Mouse (Mus musculus) hindbrain, embryonic 12.5 days (tissue): Measurements from ENCODE around the gene Fam240a. TPM values are rescaled to one million over a fixed set of nuclear protein-coding genes. Genes with fewer than 3 reads are reported as not detected.

Experiments used
- ATAC-seq: fragments of 200-750 bp; cut with Nextera tagmentation; 2 replicates; pipeline ENCODE4 v1.8.0; 2017; ENCODE audit warnings: moderate TSS enrichment; ENCODE audit not compliant: low FRiP score
- H3K27ac ChIP-seq: fragments of 300-500 bp; sonication (generic); 2 replicates; pipeline ENCODE4 v1.5.1; 2016; ENCODE audit warnings: mild to moderate bottlenecking
- H3K27me3 ChIP-seq: fragments of 300-500 bp; sonication (generic); 2 replicates; pipeline ENCODE4 v1.6.1; 2016; ENCODE audit warnings: mild to moderate bottlenecking
- H3K36me3 ChIP-seq: fragments of 300-500 bp; sonication (generic); 2 replicates; pipeline ENCODE4 v1.6.1; 2016; ENCODE audit warnings: mild to moderate bottlenecking
- H3K4me1 ChIP-seq: fragments of 300-500 bp; sonication (generic); 2 replicates; pipeline ENCODE4 v1.6.1; 2016
- H3K4me2 ChIP-seq: fragments of 300-500 bp; sonication (generic); replicated peaks from 2 replicates; pipeline ENCODE4 v1.6.1; 2016; ENCODE audit warnings: mild to moderate bottlenecking
- H3K4me3 ChIP-seq: fragments of 300-500 bp; sonication (generic); 2 replicates; pipeline ENCODE4 v1.5.1; 2016; ENCODE audit warnings: mild to moderate bottlenecking
- H3K9ac ChIP-seq: fragments of 300-500 bp; sonication (generic); 2 replicates; pipeline ENCODE4 v1.6.1; 2016; ENCODE audit warnings: mild to moderate bottlenecking, moderate library complexity
- H3K9me3 ChIP-seq: fragments of 300-500 bp; sonication (generic); replicated peaks from 2 replicates; pipeline ENCODE4 v1.6.1; 2016; ENCODE audit warnings: mild to moderate bottlenecking
- WGBS: fragments of 180-500 bp; shearing (Covaris S2); methylation state at CpG from one replicate; pipeline ENCODE4 v1.1.7; 2016; 5-methylcytosine and 5-hydroxymethylcytosine counted together
- polyA plus RNA-seq: library from polyadenylated mRNA; unstranded; fragments of >200 nt; fragmentation: Nextera tagmentation; extraction: Ambion mirVana; gene quantifications from 2 replicates; pipeline ENCODE4 v1.2.1, GENCODE M21; 2016

The Fam240a gene
- polyA plus RNA-seq, 1 experiment from 2014 or later, result not detected

- H3K27me3 ChIP-seq, result peaks cover 39% of the 10 kb centered on the region
- H3K4me1 ChIP-seq, result 0 out of 2 replicates have a peak, but pooled peaks cover 2% of the 10 kb centered on the region
- no peaks in the 10 kb centered on the region; the same call in 1 of the 2 replicates for H3K9me3 ChIP-seq
- peak overlapping the region; percentile 95 for H3K4me2 ChIP-seq
- peak overlapping the region; percentile 50 for H3K4me3 ChIP-seq
- 50% methylated on average over 5 of the region's 5 CpGs for WGBS
- no peak for ATAC-seq
- H3K27ac ChIP-seq, result no peak overlapping the region
- H3K36me3 ChIP-seq, result no peaks in the 10 kb centered on the region
- H3K9ac ChIP-seq, result peak overlapping the region; percentile 46; the same call in 1 of the 2 replicates
These were observed 36.4 kb upstream of the Fam240a start for GRCm38 (mm10) chr9:110952931-110953549.

- H3K9ac ChIP-seq, result no peak overlapping the region
- H3K27ac ChIP-seq, result no peak overlapping the region
- H3K4me2 ChIP-seq, result no peak overlapping the region
- 61% methylated on average over 6 of the region's 6 CpGs for WGBS
- peaks cover 45% of the 10 kb centered on the region for H3K27me3 ChIP-seq
- no peaks in the 10 kb centered on the region; the same call in 1 of the 2 replicates for H3K9me3 ChIP-seq
- peaks cover 3% of the 10 kb centered on the region; the same call in 1 of the 2 replicates for H3K4me1 ChIP-seq
- H3K36me3 ChIP-seq, result no peaks in the 10 kb centered on the region
- ATAC-seq, result no peak
- H3K4me3 ChIP-seq, result no peak overlapping the region
These were observed 35.7 kb upstream of the Fam240a start for GRCm38 (mm10) chr9:110952398-110952797.

GRCm38 (mm10) chr9:110951866-110952265 is 35.2 kb upstream of the Fam240a start:
- Histone ChIP-seq H3K4me3 (no peak overlapping the region), H3K4me2 (no peak overlapping the region), H3K36me3 (no peaks in the 10 kb centered on the region), H3K9me3 (no peaks in the 10 kb centered on the region; the same call in 1 of the 2 replicates), H3K27me3 (peaks cover 51% of the 10 kb centered on the region), H3K4me1 (peaks cover 8% of the 10 kb centered on the region; the same call in 1 of the 2 replicates), H3K27ac (no peak overlapping the region), H3K9ac (no peak overlapping the region)
- no peak for ATAC-seq
- WGBS, result 93% methylated on average over 13 of the region's 13 CpGs

- 91% methylated on average over 11 of the region's 11 CpGs for WGBS
- ATAC-seq, result no peak
- H3K4me1 ChIP-seq, result peaks cover 13% of the 10 kb centered on the region; the same call in 1 of the 2 replicates
- peaks cover 55% of the 10 kb centered on the region for H3K27me3 ChIP-seq
- no peaks in the 10 kb centered on the region; the same call in 1 of the 2 replicates for H3K9me3 ChIP-seq
- no peaks in the 10 kb centered on the region for H3K36me3 ChIP-seq
- no peak within 1 kb of the TSS for H3K9ac ChIP-seq
- H3K4me2 ChIP-seq, result no peak within 1 kb of the TSS
- H3K27ac ChIP-seq, result no peak within 1 kb of the TSS
- no peak within 1 kb of the TSS for H3K4me3 ChIP-seq
These were observed 34.7 kb upstream of the Fam240a start, which contains the start of gene Lrrc2 for GRCm38 (mm10) chr9:110951397-110951796. Lrrc2 (plus strand) TSS chr9:110951545.

GRCm38 (mm10) chr9:110950109-110950508 is 33.4 kb upstream of the Fam240a start:
- no peak for ATAC-seq

GRCm38 (mm10) chr9:110948813-110949310 is 32.2 kb upstream of the Fam240a start:
- Histone ChIP-seq H3K27ac (no peak overlapping the region), H3K4me3 (no peak overlapping the region), H3K4me2 (no peak overlapping the region), H3K4me1 (peaks cover 14% of the 10 kb centered on the region; the same call in 1 of the 2 replicates), H3K9me3 (no peaks in the 10 kb centered on the region; the same call in 1 of the 2 replicates), H3K36me3 (no peaks in the 10 kb centered on the region), H3K27me3 (peaks cover 65% of the 10 kb centered on the region), H3K9ac (no peak overlapping the region)
- WGBS, result 63% methylated on average over 8 of the region's 8 CpGs
- no peak for ATAC-seq

More at GRCm38 (mm10) chr9:110950109-110950508, 33.4 kb upstream of the Fam240a start:
- H3K36me3 ChIP-seq, result no peaks in the 10 kb centered on the region
- H3K4me3 ChIP-seq, result no peak overlapping the region
- H3K4me2 ChIP-seq, result no peak overlapping the region
- H3K9ac ChIP-seq, result no peak overlapping the region
- peaks cover 58% of the 10 kb centered on the region for H3K27me3 ChIP-seq
- H3K9me3 ChIP-seq, result no peaks in the 10 kb centered on the region; the same call in 1 of the 2 replicates
- peaks cover 14% of the 10 kb centered on the region; the same call in 1 of the 2 replicates for H3K4me1 ChIP-seq
- 96% methylated on average over 3 of the region's 3 CpGs for WGBS
- no peak overlapping the region for H3K27ac ChIP-seq

- no peaks in the 10 kb centered on the region; the same call in 1 of the 2 replicates for H3K9me3 ChIP-seq
- no peaks in the 10 kb centered on the region for H3K36me3 ChIP-seq
- H3K4me2 ChIP-seq, result no peak overlapping the region
- no peak overlapping the region for H3K4me3 ChIP-seq
- ATAC-seq, result no peak
- no peak overlapping the region for H3K9ac ChIP-seq
- 28% methylated on average over 6 of the region's 6 CpGs for WGBS
- no peak overlapping the region for H3K27ac ChIP-seq
- peaks cover 67% of the 10 kb centered on the region for H3K27me3 ChIP-seq
- H3K4me1 ChIP-seq, result peaks cover 12% of the 10 kb centered on the region; the same call in 1 of the 2 replicates
These were observed 31.2 kb upstream of the Fam240a start for GRCm38 (mm10) chr9:110947900-110948299.

GRCm38 (mm10) chr9:110947261-110947661 is 30.6 kb upstream of the Fam240a start:
- H3K4me2 ChIP-seq, result peak overlapping the region; percentile 3; the same call in 1 of the 2 replicates

GRCm38 (mm10) chr9:110946548-110947044 is 29.9 kb upstream of the Fam240a start:
- H3K9me3 ChIP-seq, result no peaks in the 10 kb centered on the region; the same call in 1 of the 2 replicates
- H3K4me2 ChIP-seq, result peak overlapping the region; percentile 3; the same call in 1 of the 2 replicates
- 4% methylated on average over 20 of the region's 20 CpGs for WGBS
- H3K27ac ChIP-seq, result no peak overlapping the region
- ATAC-seq, result no peak
- H3K36me3 ChIP-seq, result no peaks in the 10 kb centered on the region
- peaks cover 55% of the 10 kb centered on the region for H3K27me3 ChIP-seq
- H3K4me1 ChIP-seq, result peaks cover 12% of the 10 kb centered on the region; the same call in 1 of the 2 replicates
- H3K4me3 ChIP-seq, result no peak overlapping the region
- H3K9ac ChIP-seq, result no peak overlapping the region

More at GRCm38 (mm10) chr9:110947261-110947661, 30.6 kb upstream of the Fam240a start:
- H3K4me3 ChIP-seq, result no peak overlapping the region
- H3K27me3 ChIP-seq, result peaks cover 61% of the 10 kb centered on the region
- H3K4me1 ChIP-seq, result peaks cover 12% of the 10 kb centered on the region; the same call in 1 of the 2 replicates
- no peaks in the 10 kb centered on the region for H3K36me3 ChIP-seq
- H3K27ac ChIP-seq, result no peak overlapping the region
- 4% methylated on average over 6 of the region's 6 CpGs for WGBS
- ATAC-seq, result no peak
- H3K9me3 ChIP-seq, result no peaks in the 10 kb centered on the region; the same call in 1 of the 2 replicates
- H3K9ac ChIP-seq, result no peak overlapping the region

- Histone ChIP-seq H3K27me3 (peaks cover 49% of the 10 kb centered on the region), H3K4me1 (peaks cover 12% of the 10 kb centered on the region; the same call in 1 of the 2 replicates), H3K4me2 (peak within 1 kb of the TSS; percentile 3; the same call in 1 of the 2 replicates), H3K4me3 (no peak within 1 kb of the TSS), H3K9ac (no peak within 1 kb of the TSS), H3K9me3 (no peaks in the 10 kb centered on the region; the same call in 1 of the 2 replicates), H3K36me3 (no peaks in the 10 kb centered on the region), H3K27ac (no peak within 1 kb of the TSS)
- WGBS, result 9% methylated on average over 11 of the region's 11 CpGs
- ATAC-seq, result no peak
These were observed 29.3 kb upstream of the Fam240a start, which contains the start of gene Tdgf1 for GRCm38 (mm10) chr9:110945926-110946325. Tdgf1 (minus strand) TSS chr9:110946158.

- Histone ChIP-seq H3K4me1 (peaks cover 12% of the 10 kb centered on the region; the same call in 1 of the 2 replicates), H3K4me2 (no peak overlapping the region), H3K36me3 (no peaks in the 10 kb centered on the region), H3K27ac (no peak overlapping the region), H3K9ac (no peak overlapping the region), H3K4me3 (no peak overlapping the region), H3K27me3 (peaks cover 49% of the 10 kb centered on the region), H3K9me3 (no peaks in the 10 kb centered on the region; the same call in 1 of the 2 replicates)
- 18% methylated on average over 18 of the region's 18 CpGs for WGBS
- ATAC-seq, result no peak
These were observed 28.7 kb upstream of the Fam240a start for GRCm38 (mm10) chr9:110945343-110945742.

- WGBS, result 35% methylated on average over 13 of the region's 13 CpGs
These were observed 27.6 kb upstream of the Fam240a start for GRCm38 (mm10) chr9:110944265-110944664.

More at GRCm38 (mm10) chr9:110944265-110944664, 27.6 kb upstream of the Fam240a start:
- no peak for ATAC-seq
- Histone ChIP-seq H3K9me3 (no peaks in the 10 kb centered on the region), H3K36me3 (no peaks in the 10 kb centered on the region), H3K9ac (no peak overlapping the region), H3K27me3 (peaks cover 49% of the 10 kb centered on the region), H3K4me1 (peaks cover 12% of the 10 kb centered on the region; the same call in 1 of the 2 replicates), H3K4me3 (no peak overlapping the region), H3K4me2 (no peak overlapping the region), H3K27ac (no peak overlapping the region)
